Mouse (Mus musculus): ENCODE measurements around the gene Nsun2.
A peak's percentile ranks its signal among the peaks of the same experiment; 100 is the strongest.
"Not testable (repeated sequence)": the region's sequence is repeated elsewhere in the genome, so short reads cannot be mapped to it uniquely, and the experiment has no call there.

Nsun2 gene

GRCm38 (mm10) chr13:69588263-69588662, 54.7 kb downstream of the Nsun2 start:
- no peak for DNase-seq (ENCODE audit: low read depth, low spot score)

- no peak for DNase-seq (ENCODE audit: low read depth, low spot score)
Observed at GRCm38 (mm10) chr13:69591338-69591737, 57.8 kb downstream of the Nsun2 start.

- DNase-seq (ENCODE audit: low read depth, low spot score) = no peak
Observed at GRCm38 (mm10) chr13:69592226-69592625, 58.7 kb downstream of the Nsun2 start.

- no peak for DNase-seq (ENCODE audit: low read depth, low spot score)
Observed at GRCm38 (mm10) chr13:69593453-69593852, 59.9 kb downstream of the Nsun2 start.

DNA sequence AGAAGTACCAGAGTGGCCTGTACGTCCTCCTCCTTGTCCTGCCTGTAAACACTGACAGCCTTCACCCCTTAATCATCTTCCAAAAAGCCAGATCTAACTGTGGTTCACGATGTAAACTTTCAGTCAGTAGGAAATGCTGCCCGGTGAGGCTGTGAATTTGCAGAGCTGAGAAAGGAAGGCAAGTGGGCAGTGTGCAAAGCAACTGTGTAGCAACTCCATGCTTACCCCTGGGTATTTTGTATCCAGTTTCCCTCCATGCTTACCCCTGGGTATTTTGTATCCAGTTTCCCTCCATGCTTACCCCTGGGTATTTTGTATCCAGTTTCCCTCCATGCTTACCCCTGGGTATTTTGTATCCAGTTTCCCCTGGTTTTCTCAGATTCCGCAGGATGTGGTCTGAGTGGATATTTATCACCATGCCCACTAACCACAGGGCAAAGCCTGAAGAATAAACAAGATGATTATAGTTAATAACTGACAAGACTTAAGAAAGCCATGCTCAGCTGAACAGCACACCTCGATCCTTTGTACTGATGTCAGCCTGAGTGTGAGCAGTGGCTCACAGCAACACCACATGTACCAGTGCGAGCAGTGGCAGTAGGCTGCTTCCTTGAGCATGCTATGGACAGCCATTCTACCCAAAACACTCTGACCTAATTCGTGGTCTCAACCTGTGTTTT, 61.2 kb downstream of the Nsun2 start:
- DNase-seq (ENCODE audit: low read depth, low spot score) = no peak

DNA sequence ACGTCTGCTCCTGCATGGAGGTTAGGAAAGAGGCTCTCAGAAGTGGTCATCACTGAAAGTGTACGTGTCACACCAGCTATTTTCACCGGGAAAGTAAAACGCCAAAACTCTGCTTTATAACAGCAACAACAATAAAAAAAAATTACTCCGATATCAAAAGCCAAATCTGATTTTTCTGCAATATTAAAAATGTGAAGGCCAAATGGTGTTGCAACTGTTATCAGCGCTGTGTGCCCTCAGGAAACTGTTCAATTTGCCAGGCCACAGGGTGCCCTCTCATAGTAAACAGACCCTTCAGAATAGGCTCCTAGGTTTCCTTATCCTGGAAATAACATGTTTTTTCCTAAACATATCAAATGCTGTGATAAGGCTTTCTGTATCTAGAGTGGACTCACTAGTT, 62.4 kb downstream of the Nsun2 start:
- no peak for DNase-seq (ENCODE audit: low read depth, low spot score)

DNA sequence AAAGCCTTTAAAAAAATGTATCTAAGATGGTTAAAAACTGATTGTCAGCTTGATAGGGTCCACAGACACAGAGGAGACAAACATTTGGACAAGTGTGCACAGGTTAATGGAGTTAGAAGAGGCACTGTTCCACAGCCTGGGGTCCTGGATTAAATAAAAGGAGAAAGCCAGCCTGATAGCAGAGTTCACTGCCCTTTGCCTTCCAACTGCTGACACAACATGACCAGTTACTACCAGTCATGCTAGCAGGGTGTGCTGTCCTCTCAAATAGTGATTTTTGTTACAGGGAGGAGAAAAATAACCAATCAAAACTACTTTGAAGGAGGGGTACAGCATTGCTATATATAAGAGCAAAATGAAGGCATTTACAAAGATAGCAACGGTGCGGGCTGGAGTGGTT, 63.0 kb downstream of the Nsun2 start:
- no peak for DNase-seq (ENCODE audit: low read depth, low spot score)

DNA sequence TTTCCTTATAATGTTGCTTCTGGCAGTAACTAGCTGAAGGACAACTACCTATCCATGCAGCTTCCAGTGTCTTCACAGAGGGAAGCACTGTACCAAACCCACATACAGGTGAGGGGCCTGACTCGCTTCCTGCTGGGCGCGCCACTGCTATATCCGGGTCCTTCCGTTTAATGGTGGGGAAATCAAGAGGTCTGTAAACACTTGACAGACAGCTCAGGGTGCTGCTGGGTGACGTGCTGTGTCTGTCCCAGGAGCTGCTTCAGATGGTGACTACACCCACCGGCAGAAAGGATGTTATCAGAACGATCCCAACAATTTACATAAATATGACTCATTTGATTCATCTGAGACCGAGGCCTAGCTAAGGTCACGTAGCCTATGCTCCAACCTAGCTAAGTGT, 65.3 kb downstream of the Nsun2 start:
- no peak for DNase-seq (ENCODE audit: low read depth, low spot score)

DNA sequence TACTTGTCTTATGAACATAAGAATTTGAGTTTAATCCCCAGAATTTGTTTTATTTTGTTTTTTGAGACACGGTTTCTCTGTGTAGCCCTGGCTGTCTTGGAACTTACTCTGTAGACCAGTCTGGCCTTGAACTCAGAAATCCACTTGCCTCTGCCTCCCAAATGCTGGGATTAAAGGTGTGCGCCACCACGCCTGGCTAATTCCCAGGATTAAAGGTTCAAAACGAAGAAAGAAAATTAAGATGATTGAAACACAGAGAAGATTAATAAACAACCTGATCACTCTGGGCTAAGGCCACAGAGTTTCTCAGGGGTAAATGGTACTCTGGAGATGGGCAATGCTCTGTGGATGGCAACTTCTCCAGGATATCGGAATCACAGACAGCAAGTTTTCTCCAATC, 67.3 kb downstream of the Nsun2 start:
- DNase-seq (ENCODE audit: low read depth, low spot score) = not testable (repeated sequence)

- no peak for DNase-seq (ENCODE audit: low read depth, low spot score)
Observed at GRCm38 (mm10) chr13:69601321-69601720, 67.8 kb downstream of the Nsun2 start.

DNA sequence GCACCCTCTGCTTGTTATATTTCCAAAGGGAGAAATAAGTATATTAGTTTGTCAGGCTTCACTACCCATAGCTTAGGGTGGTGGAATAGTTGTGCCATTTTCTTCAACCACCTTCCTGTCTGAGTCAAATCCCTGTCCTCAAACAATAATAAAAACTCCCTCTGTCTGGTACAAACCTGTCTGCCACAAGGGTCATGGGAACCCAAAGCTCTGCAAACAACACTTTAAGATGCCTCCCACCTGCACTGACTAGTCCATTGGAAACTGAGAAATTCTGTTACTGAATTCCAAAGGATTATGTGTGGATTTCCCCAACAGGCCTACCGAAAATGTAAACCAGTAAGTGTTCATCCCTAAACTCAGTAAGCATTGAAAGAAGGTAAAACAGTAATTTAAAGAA, 71.1 kb downstream of the Nsun2 start:
- DNase-seq (ENCODE audit: low read depth, low spot score) = no peak

DNA sequence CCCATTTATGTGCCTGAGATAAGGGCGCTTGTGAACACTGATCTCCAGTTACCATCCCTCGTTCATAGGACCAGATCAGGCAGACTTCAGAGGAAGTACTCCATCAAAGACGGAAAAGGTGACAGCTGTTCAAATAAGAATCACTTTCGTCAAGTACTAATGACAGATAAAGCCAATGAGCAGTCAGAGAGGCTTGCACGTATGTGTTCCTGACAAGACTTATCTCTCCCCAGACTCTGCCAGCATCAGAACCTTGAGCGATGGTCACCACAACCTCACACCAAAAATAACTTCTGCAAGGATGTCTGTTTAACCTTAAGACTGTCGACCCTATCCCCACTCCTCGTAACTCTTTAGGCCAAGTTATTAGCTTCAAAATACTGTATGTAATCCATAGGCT, 75.2 kb downstream of the Nsun2 start:
- DNase-seq (ENCODE audit: low read depth, low spot score) = no peak

GRCm38 (mm10) chr13:69610751-69611397, 77.3 kb downstream of the Nsun2 start:
- DNase-seq (ENCODE audit: low read depth, low spot score) = no peak

GRCm38 (mm10) chr13:69611398-69612174, 78.0 kb downstream of the Nsun2 start, which contains the start of gene Srd5a1:
TSS of gene Srd5a1 (minus strand) at chr13:69611442.
- peak; percentile 100 for DNase-seq (ENCODE audit: low read depth, low spot score)

GRCm38 (mm10) chr13:69612175-69612544, 78.6 kb downstream of the Nsun2 start:
- no peak for DNase-seq (ENCODE audit: low read depth, low spot score)

- DNase-seq (ENCODE audit: low read depth, low spot score) = no peak
Observed at GRCm38 (mm10) chr13:69616716-69617115, 83.2 kb downstream of the Nsun2 start.

DNA sequence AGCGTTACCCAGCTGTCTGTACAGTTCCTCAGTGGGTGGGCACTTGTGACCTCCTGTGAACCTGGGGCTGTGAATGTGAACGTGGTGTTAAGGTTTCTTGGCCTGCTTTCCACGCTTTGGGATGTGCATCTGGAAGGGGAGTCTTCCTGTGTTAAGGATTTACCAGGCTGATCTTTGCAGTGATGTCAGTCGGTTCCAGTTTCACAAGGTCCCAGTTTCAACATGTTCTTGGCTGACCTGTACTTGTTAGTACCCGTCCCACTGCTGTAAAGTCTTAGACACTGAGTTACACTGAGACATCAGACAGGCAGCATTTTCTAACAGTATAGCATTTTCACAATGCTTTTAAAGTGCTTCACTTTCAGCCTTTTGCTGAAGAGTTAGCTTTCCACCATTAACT, 90.3 kb downstream of the Nsun2 start:
- DNase-seq (ENCODE audit: low read depth, low spot score) = no peak

- DNase-seq (ENCODE audit: low read depth, low spot score) = no peak
Observed at GRCm38 (mm10) chr13:69624510-69624909, 91.0 kb downstream of the Nsun2 start.

DNA sequence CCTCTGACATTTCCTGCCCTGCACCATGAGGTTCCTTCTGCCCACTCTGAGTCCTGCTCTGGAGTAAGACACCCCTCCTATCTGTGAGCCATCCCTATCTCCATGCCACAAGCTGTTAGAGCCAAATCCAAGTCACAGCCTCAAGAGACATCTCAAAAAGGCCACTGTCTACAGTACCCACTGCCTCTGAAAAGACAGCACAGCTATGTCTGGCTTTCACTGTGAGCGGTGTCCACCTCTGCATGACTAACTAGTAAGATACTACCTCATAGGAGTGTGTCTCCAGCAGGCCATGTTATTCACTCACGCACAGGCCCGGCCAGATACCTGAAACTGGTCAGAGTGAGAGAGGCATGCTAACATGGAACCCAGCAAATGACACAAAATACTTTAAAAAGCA, 94.4 kb downstream of the Nsun2 start:
- no peak for DNase-seq (ENCODE audit: low read depth, low spot score)

DNA sequence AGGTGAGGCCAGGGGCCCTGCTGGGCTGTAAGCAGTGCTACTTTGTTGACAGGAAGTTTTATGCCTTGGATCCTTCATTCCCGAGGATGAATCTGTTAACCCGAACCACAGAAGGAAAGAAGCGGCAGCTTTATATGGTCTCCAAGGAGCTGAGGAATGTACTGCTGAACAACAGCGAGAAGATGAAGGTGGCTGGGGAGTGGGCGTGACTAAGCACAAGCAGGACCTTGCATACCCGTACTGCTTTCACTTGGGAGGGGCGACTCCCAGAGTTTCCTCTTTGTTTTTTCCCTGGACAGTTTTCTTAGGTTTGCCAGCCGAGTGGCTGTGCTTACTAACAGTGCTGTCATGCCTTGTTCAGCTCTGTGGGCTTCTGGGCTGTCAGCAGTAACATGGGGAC, 97.0 kb downstream of the Nsun2 start:
- peak; percentile 63 for DNase-seq (ENCODE audit: low read depth, low spot score)

DNA sequence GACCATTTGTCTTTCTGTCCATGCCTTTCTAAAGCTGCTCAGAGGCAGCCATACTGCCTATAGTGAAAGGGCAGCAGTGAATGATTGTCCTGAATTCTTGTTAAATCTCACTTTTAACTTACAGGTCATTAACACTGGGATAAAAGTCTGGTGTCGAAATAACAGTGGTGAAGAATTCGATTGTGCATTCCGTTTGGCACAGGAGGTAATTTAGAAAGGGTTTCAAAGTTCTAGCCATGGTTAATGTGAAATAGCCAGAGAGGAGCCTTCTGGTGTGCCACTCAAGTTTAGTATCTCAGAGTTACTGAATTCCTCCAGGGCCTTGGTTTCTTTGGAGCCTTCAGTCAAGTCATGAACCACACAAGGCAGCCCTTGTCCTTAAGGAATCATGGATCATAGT, 97.6 kb downstream of the Nsun2 start:
- no peak for DNase-seq (ENCODE audit: low read depth, low spot score)

- no peak for DNase-seq (ENCODE audit: low read depth, low spot score)
Observed at GRCm38 (mm10) chr13:69631659-69632058, 98.1 kb downstream of the Nsun2 start.

GRCm38 (mm10) chr13:69633551-69633950, 100.0 kb downstream of the Nsun2 start:
- DNase-seq (ENCODE audit: low read depth, low spot score) = no peak

All from ZHBTc4 (cell line).